Mouse (Mus musculus): ENCODE data around the gene Car5a.
A peak's percentile ranks its signal among the peaks of the same experiment; 100 is the strongest.

Gene Car5a

DNA sequence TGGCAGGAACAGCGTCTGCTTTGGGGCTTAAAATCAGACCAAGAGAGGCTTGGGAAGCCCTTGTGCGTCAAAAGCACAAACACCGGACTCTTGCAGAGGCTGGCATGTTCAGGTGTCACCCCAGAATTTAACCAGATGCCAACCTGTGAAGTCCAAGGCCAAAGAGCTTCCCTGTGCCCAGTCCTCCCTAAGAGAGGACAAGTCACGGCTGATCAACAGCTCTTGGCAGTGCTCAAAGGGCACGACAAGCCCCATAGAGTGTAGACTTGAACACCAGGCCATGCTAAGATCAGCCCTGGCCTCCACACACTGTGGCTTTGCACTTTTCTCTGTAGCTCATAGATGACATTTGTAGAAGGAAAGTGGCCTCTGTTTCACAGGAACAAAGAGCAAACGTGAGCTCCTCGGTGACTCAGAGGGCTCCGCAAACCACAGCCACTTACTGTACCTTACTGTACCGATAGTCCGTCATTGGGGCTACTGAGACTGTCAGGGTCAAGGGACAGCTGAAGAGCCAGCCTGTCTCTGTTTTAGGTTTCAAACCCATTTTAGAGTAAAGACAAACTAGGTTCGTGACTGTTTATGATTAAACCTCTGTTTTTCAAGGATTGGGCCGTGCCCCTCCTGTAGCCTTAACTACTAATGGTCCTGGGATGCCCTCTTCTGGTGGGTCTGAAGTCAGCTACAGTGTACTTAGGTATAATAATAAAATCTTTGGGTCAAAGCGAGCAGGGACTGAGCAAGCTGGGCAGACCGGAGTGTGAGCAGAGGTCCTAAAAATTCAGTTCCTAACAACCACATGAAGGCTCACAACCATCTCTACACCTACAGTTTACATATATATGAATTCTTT, 11.8 kb downstream of the Car5a start:
- no peak for DNase-seq

DNA sequence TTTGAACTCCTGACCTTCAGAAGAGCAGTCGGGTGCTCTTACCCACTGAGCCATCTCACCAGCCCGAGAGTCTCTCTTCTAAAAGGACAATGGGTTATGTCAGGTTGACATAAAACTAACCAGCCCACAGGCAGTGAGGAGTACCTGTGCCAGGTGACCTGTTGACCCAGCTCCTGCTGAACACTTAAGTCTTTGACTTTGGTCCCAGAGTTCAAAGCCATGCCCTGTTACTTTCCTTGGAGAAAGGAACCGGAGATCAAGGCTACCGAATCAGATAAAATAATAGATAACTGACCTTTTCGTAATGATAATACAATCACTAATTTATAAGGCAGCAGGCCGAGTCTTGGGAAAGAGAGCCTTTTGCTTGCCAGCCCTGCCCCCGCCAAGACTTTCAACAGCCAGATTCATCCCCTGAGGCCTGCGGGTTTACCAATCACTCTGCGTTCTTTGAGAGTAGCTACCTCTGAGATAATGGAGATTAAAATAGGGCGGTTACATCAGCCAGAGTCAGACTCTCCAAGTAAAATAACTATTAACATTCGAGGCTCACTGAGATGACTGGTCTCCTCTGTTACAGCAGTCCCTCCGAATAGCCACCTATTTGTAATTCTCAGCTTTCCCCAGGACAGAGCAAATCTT, 12.6 kb downstream of the Car5a start:
- DNase-seq = peak in 1 of 2 experiments; percentile 44

DNA sequence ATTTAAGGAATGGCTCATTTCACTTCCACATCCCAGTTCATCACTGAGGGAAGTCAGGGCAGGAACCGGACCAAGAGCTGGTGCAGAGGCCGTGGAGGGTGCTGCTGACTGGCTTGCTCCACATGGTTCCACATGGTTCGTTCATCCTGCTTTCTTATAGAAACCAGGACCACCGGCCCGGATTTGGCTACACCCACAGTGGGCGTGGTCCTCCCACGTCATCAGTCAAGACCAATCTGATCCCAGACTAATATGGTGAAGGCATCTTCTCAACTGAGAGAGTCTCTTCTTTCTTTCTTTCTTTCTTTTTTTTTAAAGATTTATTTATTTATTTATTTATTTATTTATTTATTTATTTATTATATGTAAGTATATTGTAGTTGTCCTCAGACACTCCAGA, 13.1 kb downstream of the Car5a start:
- no peak for DNase-seq

DNA sequence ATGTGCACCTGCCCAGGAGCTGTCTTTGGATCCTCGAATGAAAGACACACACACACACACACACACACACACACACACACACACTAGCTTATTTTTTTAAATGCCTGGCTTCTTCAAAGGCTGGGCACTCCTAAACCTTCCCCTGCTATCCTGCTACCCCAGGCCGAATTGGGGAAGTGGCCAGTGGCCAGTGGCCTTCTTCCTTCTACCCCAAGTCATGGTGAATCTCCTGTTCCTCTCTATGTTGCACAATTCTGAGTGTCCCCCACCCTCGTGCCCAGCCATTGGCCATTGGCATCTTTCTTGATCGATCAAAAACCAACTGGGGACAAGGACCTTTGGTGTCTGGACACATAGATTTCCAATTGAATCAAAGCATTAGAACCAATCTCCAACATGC, 14.7 kb downstream of the Car5a start:
- no peak for DNase-seq

DNA sequence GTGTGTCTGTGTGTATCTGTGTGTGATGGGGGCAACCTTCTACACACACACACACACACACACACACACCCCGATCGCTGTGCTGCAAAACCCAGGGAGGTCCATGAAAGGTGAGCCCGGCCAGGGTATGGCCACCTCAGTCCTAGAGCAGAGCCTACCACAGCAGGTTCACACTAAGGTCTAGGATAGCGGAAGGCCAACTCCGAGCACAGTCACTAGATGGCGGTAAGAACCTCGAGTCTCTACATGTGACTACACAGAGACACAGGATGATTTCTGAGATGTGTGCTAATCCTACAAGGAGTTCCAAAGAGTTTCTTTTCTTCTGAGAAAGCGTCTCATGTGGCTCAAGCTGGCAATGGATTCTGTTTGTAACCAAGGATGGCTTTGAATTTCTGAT, 17.4 kb downstream of the Car5a start:
- peak in 1 of 2 experiments; percentile 54 for DNase-seq

DNA sequence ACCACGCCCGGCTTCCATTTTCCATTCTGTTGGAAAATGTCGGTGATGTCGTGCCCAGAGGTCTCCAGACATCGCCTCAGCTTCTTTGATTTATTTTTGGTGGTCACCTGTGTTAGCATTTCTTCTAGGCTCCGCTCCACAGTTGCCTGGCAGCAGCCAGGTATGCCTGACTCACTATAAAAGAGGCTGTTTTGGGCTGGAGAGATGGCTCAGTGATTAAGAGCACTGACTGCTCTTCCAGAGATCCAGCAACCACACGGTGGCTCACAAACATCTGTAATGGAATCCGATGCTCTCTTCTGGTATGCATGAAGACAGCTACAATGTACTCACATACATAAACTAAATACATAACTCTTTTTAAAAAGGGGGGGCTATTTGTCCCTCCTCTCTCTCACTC, 18.4 kb downstream of the Car5a start:
- DNase-seq = no peak

DNA sequence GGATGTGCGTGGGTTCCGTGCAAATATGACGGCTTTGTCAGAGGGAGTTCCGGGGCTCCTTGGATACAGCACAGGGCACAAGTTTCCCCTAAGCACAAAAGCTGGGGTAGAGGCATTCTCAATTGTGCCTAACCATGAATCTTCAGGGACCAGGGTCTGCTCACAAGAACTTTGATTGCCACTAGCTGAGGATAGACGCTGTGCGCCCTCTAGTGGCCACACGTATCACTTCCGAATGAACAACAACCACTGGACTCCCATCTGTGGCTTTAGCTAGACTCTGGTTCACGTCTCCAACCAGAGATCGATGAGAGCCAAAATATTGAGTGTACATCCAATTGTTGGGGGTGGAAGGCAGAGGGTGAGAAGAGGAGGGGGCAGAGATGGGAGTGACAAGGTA, 19.1 kb downstream of the Car5a start:
- peak; percentile 62 to 74 for DNase-seq

DNA sequence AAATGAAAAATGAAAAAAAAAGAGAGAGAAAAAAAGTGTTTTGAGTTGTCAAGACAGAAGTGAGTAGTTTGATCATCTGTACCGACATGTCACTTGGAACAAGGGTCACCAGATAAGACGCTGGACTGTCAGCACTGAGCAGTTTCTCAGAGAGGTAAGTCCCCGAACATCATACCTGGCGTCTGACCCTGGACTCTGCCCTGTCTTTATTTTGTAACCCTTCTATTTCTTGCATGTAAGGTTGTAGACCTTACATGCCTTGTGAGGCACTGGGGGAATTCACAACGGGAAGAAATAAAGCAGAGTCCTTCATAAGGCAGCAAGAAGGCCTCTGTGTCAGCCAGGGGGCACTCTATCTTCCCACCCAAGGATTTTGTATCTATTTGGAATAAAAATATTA, 20.0 kb downstream of the Car5a start:
- no peak for DNase-seq

DNA sequence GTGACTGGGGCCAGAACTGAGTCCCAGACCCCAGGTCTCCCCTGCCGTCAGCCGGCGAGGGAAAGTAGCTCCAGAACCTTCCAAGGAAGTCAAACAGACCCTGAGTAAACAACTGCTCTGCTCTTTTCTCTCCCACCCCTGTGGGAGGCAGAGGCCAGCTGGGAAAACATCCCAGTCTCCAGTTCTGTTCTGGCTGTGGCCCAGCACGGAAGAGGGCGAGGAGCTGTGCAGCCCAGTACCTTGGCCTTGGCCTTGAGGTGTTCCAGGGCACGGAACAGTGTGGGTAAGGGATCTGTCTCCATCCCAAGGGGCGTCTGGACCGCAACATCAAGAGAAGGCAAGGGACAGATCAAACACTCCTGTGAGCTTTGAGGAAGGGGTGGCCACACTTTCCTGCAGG, 22.6 kb downstream of the Car5a start:
- DNase-seq = peak; percentile 65 to 78

DNA sequence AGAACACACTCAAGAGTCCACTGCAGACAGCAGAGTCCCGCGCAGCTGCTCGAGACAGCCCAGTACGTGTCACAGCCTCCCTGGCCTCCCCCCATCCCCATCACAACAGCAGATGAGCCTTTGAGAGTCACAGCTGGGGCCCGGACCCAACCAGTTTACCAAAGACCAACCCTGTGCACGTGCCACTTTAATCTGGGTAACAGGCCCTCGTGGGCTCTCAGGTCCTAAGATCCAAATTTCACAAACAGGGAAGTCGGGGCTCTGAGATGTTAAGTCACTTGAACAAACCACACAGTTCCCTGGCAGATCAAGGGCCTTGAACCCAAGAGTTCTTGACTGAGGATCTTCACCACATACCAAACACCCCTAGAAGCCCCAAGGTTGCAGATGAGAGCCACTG, 23.1 kb downstream of the Car5a start:
- DNase-seq = peak in 1 of 2 experiments; percentile 38

DNA sequence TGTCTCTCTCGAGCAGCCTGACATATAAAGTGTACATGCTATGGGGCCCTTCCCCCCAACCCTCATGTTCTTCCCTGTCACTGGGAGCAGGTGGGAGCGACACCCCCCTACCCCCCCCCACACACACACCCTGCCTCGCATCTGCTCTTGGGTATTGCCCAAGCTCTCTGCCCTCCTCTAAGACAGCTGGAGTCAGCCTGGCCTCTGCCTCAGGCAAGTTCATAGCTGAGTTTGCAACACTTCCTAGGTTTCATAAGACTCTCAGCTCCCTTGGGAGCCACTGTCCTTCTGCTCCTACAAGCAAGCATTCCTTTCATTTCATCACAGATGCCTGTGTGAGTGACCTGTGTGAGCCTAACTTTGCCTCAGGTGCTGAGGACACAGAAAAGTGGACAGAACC, 25.0 kb downstream of the Car5a start:
- DNase-seq = peak; percentile 52 to 73

DNA sequence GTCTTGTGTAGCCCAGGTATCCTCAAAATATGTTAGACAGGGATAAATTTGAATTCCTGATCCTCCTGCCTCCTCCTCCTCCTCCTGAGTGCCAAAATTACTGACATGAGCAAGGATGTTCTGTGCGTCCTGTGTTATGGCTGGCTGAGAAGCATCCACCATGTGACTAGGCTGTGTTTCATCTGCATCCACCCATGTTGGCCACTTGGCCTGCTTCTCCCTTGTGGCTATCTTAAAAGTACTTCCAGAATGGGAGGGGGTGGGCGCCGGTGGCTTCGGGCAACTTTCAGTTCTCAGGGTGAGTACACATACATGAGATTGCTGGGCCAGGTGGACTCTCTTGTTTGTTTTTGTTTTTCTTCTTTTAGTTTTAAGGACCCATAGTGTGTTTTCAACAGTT, 25.5 kb downstream of the Car5a start:
- no peak for DNase-seq

DNA sequence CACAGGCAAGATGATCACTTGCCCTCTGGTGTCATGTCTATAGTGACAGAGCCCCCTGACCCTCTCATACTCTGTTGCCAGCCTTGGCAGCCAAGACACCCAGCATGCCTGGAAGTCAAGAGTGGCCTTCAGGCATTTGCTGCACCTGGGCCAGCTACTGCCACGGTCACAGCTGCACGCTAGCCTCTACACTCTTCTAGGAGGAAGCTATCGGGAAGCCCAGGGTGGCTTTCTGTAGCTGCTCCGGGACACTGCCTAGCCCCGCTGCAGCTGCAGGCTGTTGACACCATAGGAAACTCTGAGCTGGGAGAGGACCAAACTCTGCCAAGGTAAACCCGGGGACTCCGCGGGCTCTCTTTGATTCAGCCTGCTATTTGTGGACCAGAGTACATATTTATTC, 31.3 kb downstream of the Car5a start:
- DNase-seq = no peak

DNA sequence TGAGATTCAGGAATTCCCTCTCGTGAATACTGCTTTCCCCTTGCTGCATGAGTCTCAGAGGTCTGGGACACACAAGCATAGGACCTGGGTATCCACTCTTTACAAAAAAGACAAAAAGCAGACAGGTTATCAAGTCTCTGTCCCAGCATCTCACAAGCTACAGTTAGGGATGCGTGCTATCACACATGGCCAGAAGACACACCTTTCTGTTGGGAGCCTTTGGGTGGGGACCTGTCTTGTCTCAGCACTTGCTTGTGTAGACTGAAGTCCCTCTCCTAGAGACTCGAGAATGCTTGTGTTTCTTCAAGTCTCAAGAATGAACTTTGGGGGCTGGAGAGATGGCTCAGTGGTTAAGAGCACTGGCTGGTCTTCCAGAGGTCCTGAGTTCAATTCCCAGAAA, 31.9 kb downstream of the Car5a start:
- no peak for DNase-seq

DNA sequence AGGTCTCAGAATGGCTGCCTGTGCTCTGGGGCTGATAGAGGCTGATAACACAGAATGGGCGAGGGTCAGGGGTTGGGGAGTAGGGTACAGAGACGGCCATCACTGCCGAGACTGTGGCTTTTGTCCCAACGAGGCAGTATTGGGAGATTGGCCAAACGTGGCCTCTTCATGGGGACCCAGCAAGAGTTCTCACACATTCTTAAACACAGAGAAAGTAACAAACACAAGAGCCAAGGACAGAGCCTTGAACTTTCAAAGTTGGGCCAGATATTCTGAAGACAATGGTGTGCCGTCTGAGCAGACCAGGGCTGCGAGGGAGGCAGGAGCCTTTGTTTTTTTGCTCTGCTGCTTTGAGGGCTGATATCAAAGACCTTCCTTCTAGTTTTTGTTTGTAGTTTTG, 32.7 kb downstream of the Car5a start:
- no peak for DNase-seq

DNA sequence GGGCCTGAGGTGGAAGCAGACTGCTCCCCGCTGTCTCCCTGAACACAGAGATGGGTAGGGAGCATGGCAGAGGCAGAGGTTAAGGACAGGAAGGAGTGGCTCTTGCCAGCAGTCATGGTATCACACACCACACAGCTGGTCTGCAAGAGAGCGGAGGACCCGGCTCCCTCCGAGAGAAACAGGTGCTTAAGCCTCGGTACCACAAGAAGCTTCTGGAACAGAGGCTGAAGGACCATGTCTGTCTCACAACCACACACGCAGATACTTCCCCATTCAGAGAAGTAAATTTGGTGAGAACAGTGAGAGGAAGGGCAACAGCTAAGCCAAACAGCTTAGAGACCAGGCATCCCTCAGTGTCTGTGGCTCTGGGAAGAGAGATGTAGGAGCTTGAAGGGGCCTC, 33.3 kb downstream of the Car5a start:
- no peak for DNase-seq

DNA sequence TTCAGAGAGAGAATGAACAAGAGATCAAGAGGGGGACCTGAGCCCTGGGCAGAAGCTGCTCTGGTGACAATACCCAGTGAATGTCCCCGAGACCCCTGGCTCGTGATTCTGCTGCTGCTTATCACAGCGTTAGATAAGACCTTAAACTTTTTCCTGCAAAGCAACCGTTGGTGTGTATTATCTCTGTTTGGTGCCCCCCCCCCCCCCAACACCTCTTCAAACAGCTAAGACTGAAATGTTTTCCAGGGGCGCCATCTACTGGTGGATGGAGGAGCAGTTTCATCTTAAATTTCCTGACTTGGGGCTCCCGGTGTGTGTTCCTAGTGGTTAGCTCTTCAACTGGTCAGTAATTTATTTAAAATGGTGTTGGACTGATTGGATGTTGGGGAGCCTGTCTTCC, 35.0 kb downstream of the Car5a start:
- DNase-seq = peak; percentile 71 to 75

DNA sequence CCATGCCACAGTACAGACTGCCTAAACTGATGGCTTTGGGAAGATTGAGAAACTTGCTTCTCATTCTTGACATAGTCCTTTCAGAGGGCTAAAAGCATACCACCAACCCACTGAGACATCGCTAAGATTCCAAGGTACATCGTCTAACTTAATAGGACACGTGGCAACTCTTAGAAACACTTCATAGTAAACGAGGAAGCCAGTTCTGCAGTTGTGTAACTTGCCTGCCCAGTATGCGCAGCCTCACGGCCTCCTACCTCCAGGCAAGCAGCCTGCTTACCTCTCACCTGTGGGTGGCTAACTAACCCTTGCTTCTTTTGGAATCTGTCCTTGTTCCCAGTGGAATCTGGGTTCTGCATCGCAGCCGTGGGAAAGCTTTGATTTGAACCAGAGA, 35.6 kb downstream of the Car5a start:
- peak in 1 of 2 experiments; percentile 58 for DNase-seq

DNA sequence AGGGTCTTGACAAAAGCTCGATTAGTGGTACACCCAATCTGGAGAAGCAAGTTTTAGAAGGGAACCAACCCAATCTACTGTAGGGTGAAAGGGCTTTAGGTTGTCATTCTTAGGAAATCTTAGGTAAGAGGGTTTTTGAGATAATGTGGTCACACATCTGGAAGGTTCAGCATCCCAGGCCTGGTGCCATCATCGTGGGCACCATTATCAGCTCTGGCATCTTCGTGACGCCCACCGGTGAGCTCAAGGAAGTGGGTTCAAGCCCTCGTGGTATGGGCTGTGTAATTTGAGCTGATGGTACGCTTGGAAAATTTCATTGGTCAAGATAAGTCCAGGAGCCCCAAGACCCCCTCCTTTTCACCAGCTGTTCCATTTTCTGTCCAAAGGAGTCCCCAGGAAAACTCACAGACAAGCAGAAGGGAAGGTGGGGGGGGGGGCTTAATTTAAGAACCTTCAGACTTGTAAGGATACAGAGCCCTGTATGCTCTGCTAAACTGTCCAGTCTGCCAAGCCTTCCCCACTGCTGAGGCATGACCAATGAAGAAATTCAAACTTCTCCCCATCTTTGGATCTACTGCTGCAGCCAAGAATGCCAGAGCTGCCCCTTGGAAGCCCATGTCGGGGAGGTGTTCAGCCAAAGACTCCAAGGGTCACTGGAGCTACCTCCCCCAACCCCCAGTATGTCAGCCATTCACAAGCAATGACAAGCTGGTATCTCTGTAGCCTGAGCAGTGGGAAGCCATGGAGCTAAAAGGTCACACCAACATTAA, 36.1 kb downstream of the Car5a start:
- no peak for DNase-seq

DNA sequence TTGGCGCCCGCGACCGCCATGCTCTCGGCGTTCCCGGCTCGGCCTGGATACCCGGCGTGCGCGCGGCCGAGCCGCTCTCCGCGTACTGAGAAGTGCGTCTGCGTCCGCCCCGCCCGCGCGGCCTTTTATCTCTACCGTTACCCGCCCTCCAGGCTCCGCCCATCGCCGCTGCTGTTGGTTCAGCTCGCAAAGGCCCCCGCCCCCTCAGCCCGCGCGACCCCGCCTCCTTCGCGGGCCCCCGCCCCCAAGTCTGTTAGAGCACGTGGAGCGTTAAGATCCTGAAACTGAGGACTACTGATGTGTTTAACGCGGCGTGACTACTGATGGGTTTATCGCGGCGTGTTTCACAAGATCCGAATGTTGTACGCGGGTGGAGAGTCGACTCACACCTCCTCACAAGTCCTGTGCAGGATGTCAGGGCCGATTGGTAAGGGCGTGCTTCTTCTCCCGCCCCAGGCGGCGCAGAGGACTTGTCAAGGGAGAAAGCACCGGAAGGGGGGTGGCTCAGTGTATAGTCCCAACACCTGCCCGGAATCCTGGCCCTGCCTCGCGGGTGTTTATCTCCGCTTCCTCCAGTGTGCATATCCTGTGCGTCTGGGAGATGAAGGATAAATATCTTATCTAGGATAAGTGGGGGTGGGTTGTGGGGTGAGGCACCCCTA, 37.0 kb downstream of the Car5a start, which contains the start of gene Slc7a5:
Gene Slc7a5, minus strand, starts transcription at position 108 of the 662 bp plus-strand sequence.
- peak; percentile 96 to 97 for DNase-seq

DNA sequence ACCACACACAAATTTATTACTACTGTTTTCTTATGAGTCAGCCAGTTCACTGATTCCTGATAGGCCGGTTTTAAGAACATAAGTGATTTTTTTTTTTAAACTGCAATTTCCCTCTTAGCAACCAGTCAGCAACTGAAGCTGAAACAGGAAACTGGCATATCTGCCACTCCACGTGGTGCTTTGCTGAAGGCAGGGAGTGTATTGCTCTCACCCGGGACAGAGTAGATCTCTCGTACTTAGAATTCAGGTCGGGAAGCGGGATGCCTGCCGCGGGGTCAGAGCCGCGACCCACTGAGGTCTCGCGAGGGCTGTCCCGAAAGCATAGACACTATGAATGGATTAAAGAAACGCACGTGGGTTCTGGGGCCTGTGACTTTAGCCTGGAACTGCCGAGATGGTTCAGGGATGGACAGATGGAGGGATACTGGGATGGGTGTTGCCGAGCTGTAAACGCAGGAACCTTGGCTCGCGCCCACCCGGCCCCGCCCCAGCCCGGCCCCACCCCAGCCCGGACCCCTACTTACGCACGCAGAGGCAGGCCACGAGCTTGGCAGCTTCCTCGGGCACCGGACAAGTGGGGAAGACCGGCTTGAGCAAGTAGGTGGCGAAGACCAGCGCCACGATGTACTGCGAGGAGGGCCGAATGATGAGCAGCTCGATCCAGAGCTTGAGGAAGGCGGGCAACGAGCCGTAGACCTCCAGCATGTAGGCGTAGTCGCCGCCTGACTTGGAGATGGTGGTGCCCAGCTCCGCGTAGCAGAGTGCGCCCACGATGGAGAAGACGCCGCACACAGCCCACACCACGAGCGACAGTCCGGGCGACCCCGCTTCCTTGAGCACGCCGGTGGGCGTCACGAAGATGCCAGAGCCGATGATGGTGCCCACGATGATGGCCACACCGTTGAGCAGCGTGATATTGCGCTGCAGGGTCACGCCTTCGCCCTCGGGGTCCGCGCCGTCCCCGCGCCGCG, 37.9 kb downstream of the Car5a start:
- DNase-seq = peak in 1 of 2 experiments; percentile 45

DNA sequence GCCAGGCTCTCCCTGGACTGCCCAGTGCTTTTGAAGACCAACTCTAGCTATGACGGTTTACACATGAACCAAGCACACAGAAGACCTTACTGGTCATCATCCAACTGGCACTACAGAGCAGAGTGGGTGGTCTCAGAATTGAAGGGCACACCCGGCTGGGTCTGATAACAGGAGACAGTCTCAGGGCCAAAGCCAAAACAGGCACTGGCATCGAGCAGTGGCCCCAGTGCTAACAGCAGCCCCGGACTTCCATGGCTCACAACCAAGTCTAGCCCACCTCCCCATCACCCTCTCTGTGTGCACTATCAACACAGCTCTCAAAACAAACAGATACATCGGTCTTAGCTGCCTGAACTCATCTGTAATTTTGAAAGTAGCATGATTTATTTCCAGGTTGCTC, 38.8 kb downstream of the Car5a start:
- DNase-seq = no peak
